Mouse (Mus musculus): ENCODE measurements around the gene Gm20708. TPM values are rescaled to one million over a fixed set of nuclear protein-coding genes. Genes with fewer than 3 reads are reported as not detected.

The Gm20708 gene
- polyA plus RNA-seq, 1 experiment, result not detected

DNA sequence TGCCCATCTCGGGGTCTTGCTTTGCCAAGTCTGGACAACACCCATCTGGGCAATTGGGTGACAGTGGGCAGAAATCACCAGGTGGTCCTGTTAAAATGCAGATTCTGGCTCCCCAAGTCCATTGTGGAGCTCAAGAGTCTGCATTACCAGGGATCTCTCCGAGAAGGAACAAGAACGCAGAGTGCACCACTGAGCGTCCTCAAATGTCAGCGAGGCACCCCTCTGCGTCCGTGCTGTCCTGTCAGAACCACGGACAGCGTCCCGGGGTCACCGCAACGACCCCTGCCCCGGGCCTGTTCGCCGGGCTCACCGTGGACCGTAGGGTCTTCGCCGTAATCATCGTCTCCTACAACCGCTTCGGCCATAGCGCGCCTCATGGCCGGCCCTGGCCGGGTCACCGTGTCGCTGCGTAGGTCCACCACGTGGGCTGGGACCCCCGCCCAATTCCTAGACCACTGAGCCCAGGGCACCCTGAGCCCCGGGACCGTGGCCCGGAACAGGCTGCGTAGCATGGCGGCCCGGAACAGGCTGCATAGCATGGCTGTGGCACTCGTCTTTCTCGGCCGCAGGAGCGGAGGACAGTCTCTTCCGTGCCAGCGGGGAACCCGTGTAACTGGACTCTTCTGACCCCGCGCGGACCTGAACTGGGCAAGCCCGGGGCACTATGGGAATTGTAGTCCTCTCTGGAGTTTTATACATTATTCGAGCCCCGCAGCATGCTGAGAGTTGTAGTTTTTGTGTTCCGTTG, 63.6 kb downstream of the Gm20708 start, which contains the start of gene Tha1:
Gene Tha1, minus strand, starts transcription at position 621 of the 748 bp plus-strand sequence.
- 2% methylated on average over 51 of the region's 51 CpGs for WGBS
- Histone ChIP-seq H3K27ac (ENCODE audit: control insufficient read depth, insufficient read depth, low read length) (peak within 1 kb of the TSS; percentile 96), H3K4me3 (ENCODE audit: control insufficient read depth, insufficient read depth, low read length) (peak within 1 kb of the TSS; percentile 84), H3K27me3 (ENCODE audit: control insufficient read depth, insufficient read depth, low read length) (no peaks in the 10 kb centered on the region), H3K36me3 (ENCODE audit: control insufficient read depth, insufficient read depth, low read length) (no peaks in the 10 kb centered on the region), H3K4me1 (replicated peaks; ENCODE audit: control insufficient read depth, insufficient read depth, low read length) (peaks cover 60% of the 10 kb centered on the region)
- TF ChIP-seq CTCF (IDR thresholded peaks at IDR 0.05; ENCODE audit: borderline replicate concordance, control insufficient read depth, extremely low read depth, insufficient read depth, low read length, poor library complexity) (peak; percentile 42; the same call in 1 of the 2 replicates), POLR2A (IDR thresholded peaks at IDR 0.05; ENCODE audit: control insufficient read depth, extremely low read depth, insufficient read depth, low read length, poor library complexity) (0 out of 2 replicates have a peak, but pooled peaks have one; percentile 18)
- peak; percentile 58 for DNase-seq

- DNase-seq, result peak; percentile 54
- H3K4me1 ChIP-seq (replicated peaks; ENCODE audit: control insufficient read depth, insufficient read depth, low read length), result peaks cover 74% of the 10 kb centered on the region
Observed at GRCm38 (mm10) chr11:117874419-117874818, 65.0 kb downstream of the Gm20708 start.

DNA sequence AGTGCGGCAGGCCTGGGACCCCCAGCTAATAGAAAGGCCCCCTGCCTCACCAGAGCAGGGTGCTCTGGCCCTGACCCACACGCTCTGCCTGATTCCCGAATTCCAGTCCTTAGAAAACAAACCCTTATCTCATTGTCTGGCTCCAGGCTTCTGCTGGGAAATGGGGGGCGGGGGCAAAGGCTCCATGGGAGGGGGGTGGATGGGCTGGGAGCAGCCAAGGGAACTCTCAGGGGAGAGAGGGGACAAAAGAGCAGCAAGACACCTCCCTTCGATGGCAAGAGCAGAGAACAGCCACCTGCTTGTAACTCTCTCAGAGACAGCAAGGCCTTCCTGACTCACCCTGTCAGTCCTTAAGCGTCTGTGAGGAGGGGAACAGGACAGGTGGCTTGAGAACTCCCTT, 66.2 kb downstream of the Gm20708 start:
- Histone ChIP-seq H3K4me3 (ENCODE audit: control insufficient read depth, insufficient read depth, low read length) (no peak overlapping the region), H3K27me3 (ENCODE audit: control insufficient read depth, insufficient read depth, low read length) (no peaks in the 10 kb centered on the region), H3K36me3 (ENCODE audit: control insufficient read depth, insufficient read depth, low read length) (no peaks in the 10 kb centered on the region), H3K27ac (ENCODE audit: control insufficient read depth, insufficient read depth, low read length) (0 out of 2 replicates have a peak overlapping the region, but pooled peaks have one; percentile 13), H3K4me1 (replicated peaks; ENCODE audit: control insufficient read depth, insufficient read depth, low read length) (peaks cover 83% of the 10 kb centered on the region)
- DNase-seq, result peak; percentile 36
- TF ChIP-seq POLR2A (IDR thresholded peaks at IDR 0.05; ENCODE audit: control insufficient read depth, extremely low read depth, insufficient read depth, low read length, poor library complexity) (no peak), CTCF (IDR thresholded peaks at IDR 0.05; ENCODE audit: borderline replicate concordance, control insufficient read depth, extremely low read depth, insufficient read depth, low read length, poor library complexity) (no peak)
- WGBS, result 65% methylated on average over 6 of the region's 6 CpGs

More at GRCm38 (mm10) chr11:117874419-117874818, 65.0 kb downstream of the Gm20708 start:
- Histone ChIP-seq H3K27me3 (ENCODE audit: control insufficient read depth, insufficient read depth, low read length) (no peaks in the 10 kb centered on the region), H3K4me3 (ENCODE audit: control insufficient read depth, insufficient read depth, low read length) (no peak overlapping the region), H3K27ac (ENCODE audit: control insufficient read depth, insufficient read depth, low read length) (no peak overlapping the region), H3K36me3 (ENCODE audit: control insufficient read depth, insufficient read depth, low read length) (no peaks in the 10 kb centered on the region)
- TF ChIP-seq CTCF (IDR thresholded peaks at IDR 0.05; ENCODE audit: borderline replicate concordance, control insufficient read depth, extremely low read depth, insufficient read depth, low read length, poor library complexity) (no peak), POLR2A (IDR thresholded peaks at IDR 0.05; ENCODE audit: control insufficient read depth, extremely low read depth, insufficient read depth, low read length, poor library complexity) (no peak)
- 63% methylated on average over 4 of the region's 4 CpGs for WGBS

- peak; percentile 63 for DNase-seq
- TF ChIP-seq CTCF (IDR thresholded peaks at IDR 0.05; ENCODE audit: borderline replicate concordance, control insufficient read depth, extremely low read depth, insufficient read depth, low read length, poor library complexity) (no peak), POLR2A (IDR thresholded peaks at IDR 0.05; ENCODE audit: control insufficient read depth, extremely low read depth, insufficient read depth, low read length, poor library complexity) (no peak)
- H3K36me3 ChIP-seq (ENCODE audit: control insufficient read depth, insufficient read depth, low read length), result no peaks in the 10 kb centered on the region
- peak overlapping the region; percentile 7; the same call in 1 of the 2 replicates for H3K4me3 ChIP-seq (ENCODE audit: control insufficient read depth, insufficient read depth, low read length)
- H3K27ac ChIP-seq (ENCODE audit: control insufficient read depth, insufficient read depth, low read length), result peak overlapping the region; percentile 60
- WGBS, result 6% methylated on average over 13 of the region's 13 CpGs
- peaks cover 89% of the 10 kb centered on the region for H3K4me1 ChIP-seq (replicated peaks; ENCODE audit: control insufficient read depth, insufficient read depth, low read length)
- H3K27me3 ChIP-seq (ENCODE audit: control insufficient read depth, insufficient read depth, low read length), result no peaks in the 10 kb centered on the region
Observed at GRCm38 (mm10) chr11:117877917-117878745, 68.7 kb downstream of the Gm20708 start.

DNA sequence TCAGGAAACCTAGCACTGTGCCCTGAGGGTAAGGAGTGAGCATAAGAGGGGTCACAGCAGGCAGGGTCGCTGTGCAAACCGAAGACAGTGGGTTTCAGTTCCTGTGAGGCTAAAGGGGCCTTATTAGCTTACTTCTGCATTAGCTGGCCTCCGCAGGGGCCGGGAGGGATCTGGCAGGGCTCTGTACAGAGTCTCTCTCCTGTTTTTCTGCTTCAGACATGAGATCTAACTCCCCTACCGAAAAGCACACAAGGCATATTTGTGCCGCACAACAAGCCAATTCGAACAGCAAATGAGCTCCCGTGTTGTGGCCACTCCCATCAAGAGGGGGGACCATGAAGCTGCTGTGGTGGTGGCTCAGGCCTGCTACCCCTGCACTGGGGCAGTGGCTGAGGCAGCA, 69.4 kb downstream of the Gm20708 start:
- no peaks in the 10 kb centered on the region for H3K27me3 ChIP-seq (ENCODE audit: control insufficient read depth, insufficient read depth, low read length)
- peak overlapping the region; percentile 60 for H3K27ac ChIP-seq (ENCODE audit: control insufficient read depth, insufficient read depth, low read length)
- TF ChIP-seq POLR2A (IDR thresholded peaks at IDR 0.05; ENCODE audit: control insufficient read depth, extremely low read depth, insufficient read depth, low read length, poor library complexity) (no peak), CTCF (IDR thresholded peaks at IDR 0.05; ENCODE audit: borderline replicate concordance, control insufficient read depth, extremely low read depth, insufficient read depth, low read length, poor library complexity) (no peak)
- WGBS, result 5% methylated on average over 8 of the region's 8 CpGs
- no peak for DNase-seq
- H3K4me3 ChIP-seq (ENCODE audit: control insufficient read depth, insufficient read depth, low read length), result peak overlapping the region; percentile 14; the same call in 1 of the 2 replicates
- H3K36me3 ChIP-seq (ENCODE audit: control insufficient read depth, insufficient read depth, low read length), result no peaks in the 10 kb centered on the region
- H3K4me1 ChIP-seq (replicated peaks; ENCODE audit: control insufficient read depth, insufficient read depth, low read length), result peaks cover 87% of the 10 kb centered on the region

GRCm38 (mm10) chr11:117879676-117880075, 70.2 kb downstream of the Gm20708 start:
- peak overlapping the region; percentile 60; the same call in 1 of the 2 replicates for H3K27ac ChIP-seq (ENCODE audit: control insufficient read depth, insufficient read depth, low read length)
- DNase-seq, result no peak
- H3K36me3 ChIP-seq (ENCODE audit: control insufficient read depth, insufficient read depth, low read length), result no peaks in the 10 kb centered on the region
- H3K27me3 ChIP-seq (ENCODE audit: control insufficient read depth, insufficient read depth, low read length), result no peaks in the 10 kb centered on the region
- WGBS, result 92% methylated on average over 6 of the region's 6 CpGs
- H3K4me3 ChIP-seq (ENCODE audit: control insufficient read depth, insufficient read depth, low read length), result no peak overlapping the region
- TF ChIP-seq POLR2A (IDR thresholded peaks at IDR 0.05; ENCODE audit: control insufficient read depth, extremely low read depth, insufficient read depth, low read length, poor library complexity) (no peak), CTCF (IDR thresholded peaks at IDR 0.05; ENCODE audit: borderline replicate concordance, control insufficient read depth, extremely low read depth, insufficient read depth, low read length, poor library complexity) (no peak)
- peaks cover 84% of the 10 kb centered on the region for H3K4me1 ChIP-seq (replicated peaks; ENCODE audit: control insufficient read depth, insufficient read depth, low read length)

All from thymus, adult 2 months (tissue).